Mouse (Mus musculus): ENCODE data around the gene Aig1.

Aig1 gene

DNA sequence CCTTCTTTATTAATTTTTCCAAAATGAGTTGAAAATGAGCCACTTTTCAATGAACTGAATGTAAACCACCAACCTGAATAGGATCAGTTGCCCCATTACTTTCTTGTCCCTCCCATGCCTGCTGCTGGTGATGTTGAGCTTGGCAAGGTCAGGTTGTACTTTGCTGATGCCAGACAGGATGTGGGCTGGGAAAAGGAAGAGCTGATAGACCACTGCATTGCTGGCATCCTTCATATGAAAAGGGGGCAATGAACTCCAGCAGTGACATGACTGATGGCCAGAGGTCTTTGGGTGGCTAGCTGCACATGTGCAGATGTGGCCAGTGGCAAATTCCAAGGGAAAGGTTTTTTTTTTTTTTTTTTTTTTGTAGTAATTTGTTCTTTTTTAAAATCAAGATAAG is 172.5 kb downstream of the Aig1 start:
- peak; percentile 11 to 20 for DNase-seq

DNA sequence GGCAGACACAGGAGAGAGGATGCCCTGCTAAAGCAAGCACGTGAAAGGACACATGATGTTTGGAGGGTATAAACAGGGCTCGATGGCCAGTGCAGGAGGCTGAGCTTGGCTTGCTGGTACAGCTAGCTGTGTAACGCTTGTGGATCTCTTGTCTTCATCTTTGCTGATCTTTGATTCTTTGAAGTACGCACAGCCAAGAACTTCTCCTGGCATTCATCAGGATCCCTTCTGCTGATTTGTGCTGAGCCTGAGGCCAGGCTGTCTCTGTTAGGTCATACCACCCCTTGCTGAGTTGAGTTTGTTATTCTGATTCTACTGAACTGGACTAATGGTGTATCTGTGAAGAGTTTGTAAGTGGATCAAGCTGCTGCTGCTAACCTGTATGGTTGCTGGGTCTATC is 175.5 kb downstream of the Aig1 start:
- DNase-seq: no peak

DNA sequence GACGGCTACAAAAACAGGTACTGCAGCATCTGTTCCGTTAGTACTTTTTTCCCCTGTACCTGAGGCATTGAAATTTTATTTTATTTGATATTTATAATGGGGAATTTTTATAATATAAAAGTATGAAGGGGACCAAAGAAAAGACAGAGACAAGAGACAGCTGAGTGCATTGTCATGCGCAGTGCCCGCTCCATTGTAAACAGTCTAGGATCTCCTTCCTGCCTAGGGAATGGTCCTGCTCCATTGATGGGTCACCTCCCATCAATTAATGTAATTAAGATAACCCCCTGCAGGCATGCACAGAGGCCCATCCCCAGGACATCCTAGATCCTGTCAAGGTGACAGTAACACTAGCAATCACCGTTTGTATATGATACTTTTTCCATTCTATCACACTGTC is 178.0 kb downstream of the Aig1 start:
- DNase-seq: no peak

DNA sequence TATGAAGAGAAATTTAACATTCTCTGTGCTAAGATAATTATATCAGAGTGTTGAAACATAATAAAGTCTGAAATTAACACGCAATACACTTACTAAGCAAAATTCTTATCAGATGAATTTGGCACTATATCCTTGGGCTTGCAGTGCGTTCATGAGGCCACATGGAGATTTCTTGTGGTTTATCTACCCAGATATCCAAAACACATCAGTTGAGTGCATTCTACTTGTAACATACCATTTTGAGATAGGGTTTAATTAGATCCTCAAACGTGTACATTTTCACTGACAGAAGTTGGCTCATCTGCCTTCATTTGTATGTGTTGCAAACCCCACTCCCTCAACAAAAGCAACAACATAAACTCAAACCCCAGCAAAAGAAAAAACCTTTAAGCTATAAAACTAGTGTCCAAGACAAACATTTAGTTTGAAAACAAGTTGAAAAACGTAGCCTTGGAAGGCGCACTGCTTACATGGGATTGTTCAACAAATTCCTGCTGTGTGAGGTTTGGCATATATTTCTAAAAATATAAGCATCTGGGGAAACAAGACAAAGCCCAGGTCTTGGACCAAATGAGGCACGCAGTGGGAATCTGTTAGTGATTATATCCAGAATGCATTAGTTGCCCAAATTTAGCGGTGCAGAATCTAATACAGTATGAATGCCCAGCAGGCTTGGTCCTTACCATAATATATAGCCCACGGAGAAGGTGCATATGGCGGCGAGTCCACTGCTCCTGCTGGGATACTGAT is 178.8 kb downstream of the Aig1 start:
- no peak for DNase-seq

DNA sequence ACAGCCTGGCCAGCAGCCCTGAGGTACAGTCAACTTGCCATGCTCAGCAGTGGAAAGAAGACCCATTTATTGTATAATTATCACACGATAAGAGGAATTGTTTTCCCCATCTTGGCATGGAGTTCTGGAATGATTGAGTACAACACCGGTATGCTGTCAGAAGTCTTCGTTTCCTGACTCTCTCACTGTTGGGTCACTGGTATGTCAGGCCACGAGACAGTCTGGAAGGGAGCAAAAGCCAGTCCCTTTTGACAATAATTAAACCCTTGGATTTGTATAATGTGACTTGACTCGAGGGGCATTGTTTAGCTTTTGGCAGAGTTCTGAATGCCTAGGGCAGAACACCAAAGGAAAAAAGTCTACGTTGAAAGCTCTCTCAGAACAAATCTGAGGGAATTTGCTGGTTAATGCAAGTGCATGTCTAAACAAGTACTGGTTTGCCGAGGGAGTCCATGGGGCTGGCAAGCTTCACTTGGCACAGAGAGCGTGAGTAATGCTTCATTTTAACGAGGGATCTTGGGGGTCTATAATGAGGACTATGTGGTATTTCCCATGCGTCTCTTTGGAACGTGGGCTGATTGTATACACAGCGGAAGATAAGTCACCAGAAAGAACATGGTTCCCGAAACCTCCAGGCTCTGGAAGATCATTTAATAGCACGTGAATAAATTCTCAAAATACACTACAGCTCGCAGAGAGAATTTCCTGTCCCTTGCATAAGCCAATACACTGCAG is 180.2 kb downstream of the Aig1 start:
- peak; percentile 41 to 61 for DNase-seq

DNA sequence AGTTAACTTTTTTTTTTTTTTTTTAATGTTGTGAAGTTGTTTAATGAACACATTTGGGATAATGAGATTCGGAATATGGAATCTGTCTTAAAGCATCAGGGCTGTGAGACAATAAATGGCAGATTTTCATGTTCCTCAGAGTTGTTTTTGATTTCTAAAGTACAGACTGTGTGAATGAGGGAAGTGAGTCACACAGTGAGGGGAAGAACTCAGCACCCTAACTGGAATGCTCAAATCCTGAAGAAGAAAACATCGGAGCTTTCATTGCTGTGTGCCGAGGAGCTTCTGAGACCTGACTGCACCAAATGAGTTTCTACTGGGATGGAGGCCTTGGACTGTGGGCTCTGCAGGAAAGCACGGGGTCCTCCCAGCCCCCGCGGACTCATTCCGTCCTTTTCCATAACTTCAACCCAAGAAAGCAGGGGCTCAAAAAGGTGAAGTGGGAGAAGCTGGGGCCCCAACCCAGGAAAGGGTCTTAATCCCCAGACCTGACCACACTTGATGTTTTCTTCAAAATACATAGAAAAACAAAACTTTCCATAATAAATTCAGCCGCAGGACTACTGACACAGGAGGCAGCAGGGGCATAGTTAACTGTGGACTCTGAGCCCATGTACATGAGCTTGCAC is 181.5 kb downstream of the Aig1 start:
- no peak for DNase-seq

DNA sequence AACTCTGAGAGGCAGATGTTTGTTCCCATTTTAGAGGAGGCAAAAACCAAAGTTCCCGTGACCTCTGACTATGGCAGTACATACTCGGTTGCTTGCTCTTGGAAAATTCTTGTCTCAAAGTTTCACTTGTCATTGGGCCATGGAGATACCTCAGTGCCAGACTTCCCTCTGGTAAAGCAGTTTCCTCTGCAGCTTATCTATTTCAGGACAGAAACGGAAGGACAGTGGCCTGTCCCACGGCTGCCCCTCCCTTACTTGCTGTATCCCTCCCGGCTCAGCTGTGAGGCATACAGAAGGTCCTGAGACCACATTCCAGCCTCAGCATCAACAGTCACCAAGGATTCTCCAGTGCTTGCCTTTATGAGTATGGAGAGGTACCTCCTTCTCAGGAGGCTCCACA is 182.7 kb downstream of the Aig1 start:
- peak; percentile 30 to 45 for DNase-seq

DNA sequence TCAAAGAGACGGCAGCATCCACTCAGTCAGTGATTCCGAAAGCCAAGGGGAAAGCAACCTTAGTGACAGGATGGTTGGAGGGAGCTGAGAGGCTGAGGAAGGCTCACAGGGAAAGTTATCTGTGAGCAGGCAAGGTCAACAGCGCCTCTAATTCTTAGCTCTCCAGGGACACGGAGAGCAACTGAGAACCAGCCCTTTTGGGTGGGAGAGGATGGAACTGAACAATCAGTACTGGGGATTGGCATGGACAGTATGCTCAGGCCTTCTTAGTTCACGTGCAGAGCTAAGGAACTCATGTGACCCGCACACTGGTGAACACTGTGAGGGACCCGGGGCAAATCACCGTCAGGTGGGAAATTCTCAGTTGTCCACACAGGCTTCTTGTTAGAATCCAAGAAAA is 183.4 kb downstream of the Aig1 start:
- no peak for DNase-seq

DNA sequence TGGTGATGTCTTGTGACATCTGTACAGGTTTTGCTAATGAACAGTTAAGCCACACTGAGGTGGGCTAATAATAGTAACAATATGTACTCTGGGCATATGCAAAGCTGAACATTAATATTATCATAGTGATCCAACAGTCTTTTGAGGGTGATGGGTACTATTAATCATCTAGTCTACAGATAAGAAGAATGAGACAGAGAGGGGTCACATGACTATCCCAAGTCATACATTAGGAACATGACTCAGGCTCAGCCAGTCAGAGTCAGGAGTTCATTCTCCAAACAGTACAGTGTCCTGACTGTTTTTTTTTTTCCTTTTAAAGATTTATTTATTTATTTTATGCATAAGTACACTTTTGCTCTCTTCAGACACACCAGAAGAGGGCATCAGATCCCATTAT is 184.3 kb downstream of the Aig1 start:
- no peak for DNase-seq

DNA sequence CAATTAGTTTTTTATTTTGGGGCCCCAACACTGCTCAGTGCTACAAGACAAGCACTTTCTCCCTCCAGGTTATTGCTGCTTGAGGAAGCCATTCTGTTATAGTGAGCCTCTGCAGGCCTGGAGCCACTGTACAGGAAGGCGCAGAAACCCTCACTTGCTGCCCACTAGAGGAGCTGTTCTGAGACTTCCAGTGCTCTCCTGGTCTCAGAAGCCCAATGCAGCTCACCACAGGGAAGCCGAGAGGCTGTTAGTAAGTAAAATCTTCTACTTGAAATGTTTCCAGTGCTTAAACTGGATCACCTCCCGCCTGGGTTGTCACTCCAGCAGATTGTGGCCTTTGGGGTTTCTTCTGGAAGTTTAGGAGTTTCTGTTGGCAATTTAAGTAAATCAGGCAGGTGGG is 186.2 kb downstream of the Aig1 start:
- DNase-seq: peak in 1 of 2 experiments; percentile 30

DNA sequence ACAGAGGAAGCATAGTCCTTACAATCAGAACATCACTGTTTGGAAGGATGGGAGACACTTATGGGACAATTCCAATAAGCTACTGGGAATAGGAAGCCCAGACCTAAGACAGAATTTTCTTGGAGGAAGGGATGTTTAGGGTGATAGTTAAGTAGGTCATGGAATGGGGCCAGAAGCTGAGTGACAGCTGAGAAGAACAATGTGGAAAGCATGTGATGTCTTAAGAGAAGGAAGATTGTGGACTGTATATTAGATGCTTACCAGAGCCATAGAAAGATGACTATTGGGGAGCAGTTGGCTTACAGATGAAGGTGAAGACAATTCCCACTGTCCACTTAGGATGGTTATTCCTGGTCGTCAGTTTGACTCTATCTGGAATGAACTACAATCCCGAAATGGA is 191.3 kb downstream of the Aig1 start:
- no peak for DNase-seq

DNA sequence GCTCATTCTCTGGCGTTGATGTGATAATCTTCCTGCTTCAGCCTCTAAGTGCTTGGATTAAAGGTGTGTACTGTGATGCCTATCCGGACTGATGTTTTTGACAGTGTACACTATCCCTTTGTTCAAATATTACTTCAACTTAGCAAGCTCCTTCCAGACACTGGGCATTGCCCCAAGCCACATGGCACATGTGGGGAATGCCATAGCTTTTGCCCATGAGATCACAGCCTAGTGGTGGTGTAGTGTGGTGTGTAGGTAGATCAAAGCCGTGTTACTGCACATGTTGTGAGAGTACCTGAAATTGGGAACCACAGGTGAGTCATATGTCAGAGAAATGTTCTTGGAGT is 193.8 kb downstream of the Aig1 start:
- no peak for DNase-seq

DNA sequence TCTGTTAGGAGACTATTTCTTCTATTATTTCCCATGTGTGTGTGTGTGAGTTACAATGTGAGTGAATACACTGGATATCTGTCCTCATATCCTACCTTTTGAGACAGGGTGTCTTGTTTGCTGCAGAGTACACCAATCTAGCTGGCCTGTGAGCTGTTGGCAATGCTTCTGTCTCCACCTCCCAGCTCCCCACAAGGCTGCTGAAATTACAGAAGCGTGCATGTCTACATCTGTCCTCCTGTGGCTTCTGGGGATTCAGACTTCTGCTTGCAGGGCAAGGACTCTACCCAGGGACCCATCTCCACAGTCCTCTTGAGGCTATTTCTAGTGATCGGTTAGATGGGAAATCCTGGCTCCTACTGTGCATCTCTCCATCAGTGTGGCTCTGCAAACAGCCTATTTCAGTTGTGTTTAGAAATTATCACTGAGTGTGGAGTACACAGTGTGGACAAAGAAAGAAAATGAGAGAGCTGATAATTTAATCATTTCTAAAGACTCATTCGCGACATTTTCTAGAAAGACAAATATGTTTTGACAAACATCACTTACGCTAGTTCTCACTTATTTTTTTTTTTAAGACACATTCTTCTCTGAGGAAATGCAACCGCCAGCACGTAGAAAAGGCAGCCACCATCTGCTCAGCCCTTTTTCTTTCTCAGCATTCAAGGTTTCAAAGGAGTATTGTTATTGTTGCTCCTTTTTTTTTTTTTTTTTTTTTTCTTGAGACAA is 194.3 kb downstream of the Aig1 start:
- no peak for DNase-seq

DNA sequence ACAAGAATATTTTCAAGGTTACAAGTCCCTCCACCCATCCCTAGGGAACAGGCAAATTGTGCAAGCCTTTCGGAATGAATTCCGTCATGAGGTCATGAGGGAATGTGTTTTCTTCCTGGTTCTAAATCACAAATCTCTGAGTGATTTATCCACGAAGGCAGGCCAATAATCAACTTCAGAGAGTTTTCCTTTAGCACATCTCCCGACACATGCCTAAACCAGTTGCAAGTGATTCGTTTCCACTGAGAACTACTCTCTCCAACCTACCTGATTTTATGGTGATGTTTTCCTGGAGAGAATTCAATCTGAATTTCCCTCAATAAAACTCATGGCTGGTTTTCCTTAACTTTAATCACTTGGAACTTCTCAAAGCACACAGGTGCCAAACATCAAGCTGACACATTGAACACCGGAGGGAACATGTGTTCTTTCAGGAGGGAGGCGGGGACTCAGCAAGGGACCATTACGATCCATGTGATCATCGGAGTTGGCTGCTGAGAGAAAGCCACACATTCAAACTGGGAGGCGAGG is 201.5 kb downstream of the Aig1 start:
- peak; percentile 21 to 24 for DNase-seq

DNA sequence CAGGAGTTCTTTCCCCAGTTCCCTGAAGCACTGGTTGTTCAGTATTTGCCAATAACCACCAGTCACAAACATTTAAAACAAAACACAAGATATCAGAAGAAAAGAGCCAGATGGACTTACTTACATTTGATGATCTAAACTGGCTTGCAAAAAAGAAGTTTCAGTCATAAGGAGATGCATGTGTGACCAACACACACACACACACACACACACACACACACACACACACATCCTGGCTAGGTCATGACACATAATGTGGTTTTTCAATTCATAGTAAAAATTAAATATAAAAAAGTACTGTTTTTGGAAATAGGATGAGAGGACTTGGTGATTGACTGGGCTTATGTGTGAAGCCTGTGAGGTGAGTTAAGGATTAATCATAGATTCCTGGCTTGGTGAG is 205.3 kb downstream of the Aig1 start:
- DNase-seq: no peak

DNA sequence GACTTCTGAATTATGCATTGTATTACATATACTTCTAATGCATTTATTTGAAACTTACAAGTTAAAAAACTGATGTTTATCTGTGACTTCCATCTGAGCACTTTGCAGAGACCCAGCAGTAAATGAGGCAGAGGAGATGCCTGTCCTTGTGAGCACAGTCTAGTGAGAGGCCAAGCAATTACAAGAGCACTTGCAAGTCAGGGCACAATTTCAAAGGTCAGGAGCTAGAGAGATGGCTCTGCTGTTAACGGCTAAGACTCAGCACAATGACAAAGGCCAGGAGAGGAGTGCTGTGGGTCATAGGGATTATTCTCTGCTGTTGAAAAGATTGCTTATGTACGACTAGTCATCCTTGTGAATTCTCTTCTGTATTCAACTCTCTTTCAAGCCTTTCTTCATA is 209.0 kb downstream of the Aig1 start:
- no peak for DNase-seq

DNA sequence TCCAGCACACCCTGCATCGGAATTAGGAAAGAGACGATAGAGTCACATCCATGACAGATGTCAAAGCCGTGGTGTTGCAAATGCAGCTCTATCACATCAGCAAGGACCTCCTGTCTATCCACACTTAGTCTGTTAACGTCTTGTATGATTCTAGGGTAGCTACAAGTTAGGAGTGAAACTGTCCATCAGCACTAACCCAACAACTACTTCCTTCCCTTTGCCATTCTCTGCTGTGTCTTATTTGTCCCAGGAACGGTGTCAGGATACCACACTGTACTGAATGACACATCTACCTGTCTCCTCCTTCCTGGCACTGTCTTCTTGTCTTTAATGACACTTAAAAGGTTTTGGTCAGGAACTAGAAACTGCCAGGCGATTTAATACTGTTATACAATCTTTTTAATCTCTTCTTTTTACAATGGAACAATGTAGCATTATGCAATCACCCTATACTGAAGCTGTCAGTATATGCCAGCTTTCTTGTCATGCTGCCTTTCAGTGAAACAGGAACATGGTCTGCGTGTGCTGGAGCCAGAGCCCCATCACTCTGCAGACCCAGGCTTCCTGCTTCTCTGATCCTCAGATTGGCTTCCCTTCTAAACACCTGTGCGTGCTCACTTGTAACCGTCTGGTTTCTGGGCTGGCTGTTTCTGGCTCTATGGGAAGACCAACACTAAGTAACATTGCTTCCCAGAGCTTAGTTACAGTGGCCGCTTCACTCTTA is 214.9 kb downstream of the Aig1 start:
- DNase-seq: no peak

DNA sequence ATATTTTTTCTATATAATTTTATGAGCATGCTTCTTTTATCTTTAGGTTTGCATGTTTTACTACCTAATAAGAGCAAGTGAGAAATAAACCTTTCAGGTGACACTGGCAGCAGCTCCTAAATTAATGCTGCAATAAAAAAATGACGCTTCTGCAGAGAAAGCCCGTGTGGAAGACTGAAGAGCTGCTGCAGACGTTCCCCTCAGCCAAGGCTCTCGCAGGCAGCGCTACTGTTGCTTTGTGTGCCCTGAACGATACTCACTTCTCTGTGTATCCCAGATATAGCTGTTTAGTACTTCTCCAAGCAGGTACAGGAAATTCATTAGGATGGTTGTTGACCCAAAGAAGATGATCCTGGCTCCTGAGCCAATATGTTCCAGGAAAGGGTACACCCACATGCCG is 215.5 kb downstream of the Aig1 start:
- no peak for DNase-seq

DNA sequence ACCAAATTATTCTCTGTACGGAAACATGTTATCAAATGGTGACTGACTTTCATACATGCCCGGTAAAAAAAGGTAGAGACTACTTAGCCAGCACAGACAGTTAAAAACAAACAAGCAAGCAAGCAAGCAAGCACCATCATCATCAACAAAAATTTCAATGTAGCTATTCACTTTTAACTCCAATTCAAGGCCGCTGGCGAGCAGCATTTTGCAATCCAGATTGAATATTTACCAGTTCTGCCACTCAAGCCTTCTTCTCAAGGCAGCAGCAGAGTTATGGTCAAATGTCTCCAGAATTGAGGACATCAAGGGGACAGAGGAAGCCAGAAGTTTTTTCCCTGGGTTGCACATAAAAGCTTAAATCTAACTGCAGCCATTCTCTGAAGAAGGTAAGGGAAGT is 216.7 kb downstream of the Aig1 start:
- no peak for DNase-seq

DNA sequence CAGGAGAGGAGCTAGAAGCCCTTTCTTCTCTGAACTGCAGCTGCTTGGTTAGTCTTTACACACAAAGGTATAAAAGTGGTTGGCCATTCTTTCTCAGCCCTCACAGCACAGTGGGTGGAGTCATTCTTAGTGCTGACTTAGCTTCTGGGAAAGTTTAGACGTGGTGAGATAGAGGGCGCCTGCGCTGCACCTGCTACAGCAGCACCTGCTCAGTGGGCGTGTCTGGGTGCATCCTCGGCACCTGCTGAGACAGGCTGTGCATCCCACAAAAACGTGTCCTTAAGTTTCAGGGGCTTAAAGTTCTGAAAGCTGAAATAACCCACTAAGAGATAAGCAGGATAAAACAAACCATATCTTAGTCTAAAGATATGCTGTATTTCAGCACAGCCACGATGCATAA is 227.0 kb downstream of the Aig1 start:
- peak; percentile 13 to 59 for DNase-seq

DNA sequence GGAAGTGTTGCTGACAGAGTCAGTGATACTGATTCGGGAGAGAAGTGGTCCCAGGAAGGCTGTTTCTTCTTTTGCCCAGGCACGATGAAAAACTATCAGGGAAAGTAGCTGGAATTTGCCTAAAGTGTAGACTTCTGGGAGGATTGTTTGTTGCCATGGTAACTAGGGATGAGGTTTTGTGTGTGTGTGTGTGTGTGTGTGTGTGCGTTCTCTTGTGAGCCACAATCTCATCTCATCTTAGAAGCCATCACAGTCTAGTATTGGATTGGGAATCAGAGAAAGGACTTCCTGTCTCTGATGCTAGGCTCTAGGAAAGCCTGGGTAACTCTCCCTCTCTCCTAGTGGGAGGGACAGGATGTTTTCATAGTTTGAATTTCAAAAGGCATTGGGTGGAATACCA is 237.0 kb downstream of the Aig1 start:
- DNase-seq: no peak

DNA sequence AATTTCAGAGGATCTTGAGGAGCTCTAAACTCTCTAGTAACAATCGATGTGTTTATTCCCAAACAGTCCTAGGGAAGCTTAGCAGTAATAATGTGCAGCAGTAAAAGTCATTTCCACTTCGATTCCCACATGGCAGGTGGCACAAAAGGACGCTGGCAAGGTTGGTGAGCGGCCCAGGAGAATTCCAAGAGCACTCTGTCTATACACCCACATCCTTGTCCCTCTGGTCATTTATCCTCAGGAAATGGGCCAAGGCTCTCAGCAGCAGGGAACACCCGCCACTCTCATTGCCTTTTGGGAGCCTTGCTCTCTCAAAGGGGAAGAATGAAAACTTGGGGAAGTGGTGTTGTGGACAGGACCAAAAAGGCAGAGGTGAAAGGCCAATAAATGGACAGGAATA is 245.0 kb downstream of the Aig1 start:
- no peak for DNase-seq

DNA sequence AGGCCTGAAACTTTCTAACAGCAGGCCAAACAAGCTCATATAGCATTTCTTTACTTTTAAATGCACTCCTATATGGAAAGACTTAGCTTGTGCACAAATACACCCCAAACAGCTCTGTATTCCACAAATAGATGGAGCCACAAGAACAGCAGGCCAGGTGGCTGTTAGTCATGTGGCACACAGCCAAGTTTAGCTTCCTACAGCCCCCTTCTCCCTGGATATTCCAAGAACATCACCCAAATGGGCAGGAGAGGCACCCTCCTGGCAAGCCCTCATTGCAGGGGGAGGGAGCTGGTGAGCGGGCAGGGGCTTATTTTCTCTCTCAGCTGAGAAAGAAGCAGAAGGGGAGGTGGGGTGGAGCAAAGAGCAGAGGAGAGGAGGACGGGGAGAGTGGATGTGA is 267.9 kb downstream of the Aig1 start:
- no peak for DNase-seq

Data from kidney, postnatal 36 days (tissue).